Mouse (Mus musculus): Measurements from ENCODE around the gene Gtpbp1.

Gene Gtpbp1

DNA sequence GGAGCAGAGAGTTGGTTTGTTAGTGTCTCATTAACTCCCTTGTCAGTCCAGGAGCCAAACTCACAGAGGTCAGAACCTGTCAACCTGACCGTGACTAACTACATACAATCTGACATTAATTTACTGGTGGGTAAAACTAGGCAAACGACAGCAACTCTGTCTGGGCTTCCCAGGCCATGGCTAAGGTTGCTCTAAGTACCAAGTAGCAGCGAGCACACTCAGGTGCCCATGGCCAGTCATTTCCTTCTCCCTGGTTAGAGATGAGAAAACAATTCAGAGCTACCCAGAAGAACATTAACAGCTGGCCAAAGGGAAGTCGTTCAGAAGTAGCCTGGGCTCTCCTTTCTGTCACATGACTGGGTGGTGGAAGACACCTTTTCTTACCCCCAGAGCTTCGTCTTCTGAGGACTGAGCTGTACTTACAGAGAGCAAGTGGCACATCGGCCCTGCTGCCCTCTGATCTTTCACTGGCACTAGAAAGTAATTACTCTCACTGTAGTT is 5.5 kb upstream of the Gtpbp1 start:
- no peak for DNase-seq (ENCODE audit: low read depth, low spot score)

DNA sequence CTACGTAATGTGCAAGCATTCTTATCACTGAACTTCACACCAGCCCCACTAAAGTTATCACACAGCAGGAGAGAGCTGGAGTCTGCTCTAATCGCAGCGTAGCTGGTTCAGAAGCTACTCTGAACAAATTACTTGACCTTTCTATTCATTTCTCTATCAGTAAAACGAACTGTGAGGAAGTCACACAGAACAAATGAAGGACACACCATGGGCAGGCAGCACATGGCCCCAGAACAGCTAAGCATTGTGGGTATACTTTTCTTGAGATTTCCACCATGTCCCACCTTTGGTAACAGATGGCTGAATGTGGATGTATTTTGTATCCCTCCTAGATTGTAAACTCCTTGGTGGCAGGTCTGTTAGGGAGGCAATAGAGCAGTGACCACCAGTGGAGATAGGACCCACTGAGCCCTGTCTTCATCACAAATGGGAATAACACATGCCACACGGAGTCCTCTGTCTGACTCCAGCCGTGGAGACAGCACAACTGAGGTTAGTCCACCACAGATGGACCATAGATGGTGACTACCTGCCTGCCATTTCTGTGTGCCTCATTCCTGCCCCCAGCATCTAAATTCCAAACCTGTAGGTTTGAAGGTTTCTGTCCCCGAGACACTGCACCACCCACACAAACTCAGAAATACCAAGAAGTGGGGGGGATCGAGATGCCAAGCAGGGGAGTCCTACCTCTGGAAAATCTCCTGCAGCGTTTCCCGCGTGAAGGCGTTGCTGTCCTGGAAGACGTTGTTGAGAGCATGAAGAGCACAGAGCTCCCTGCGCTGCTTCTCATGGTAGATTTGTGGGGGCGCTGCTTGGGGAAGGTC is 4.4 kb upstream of the Gtpbp1 start:
- DNase-seq (ENCODE audit: low read depth, low spot score), result no peak

DNA sequence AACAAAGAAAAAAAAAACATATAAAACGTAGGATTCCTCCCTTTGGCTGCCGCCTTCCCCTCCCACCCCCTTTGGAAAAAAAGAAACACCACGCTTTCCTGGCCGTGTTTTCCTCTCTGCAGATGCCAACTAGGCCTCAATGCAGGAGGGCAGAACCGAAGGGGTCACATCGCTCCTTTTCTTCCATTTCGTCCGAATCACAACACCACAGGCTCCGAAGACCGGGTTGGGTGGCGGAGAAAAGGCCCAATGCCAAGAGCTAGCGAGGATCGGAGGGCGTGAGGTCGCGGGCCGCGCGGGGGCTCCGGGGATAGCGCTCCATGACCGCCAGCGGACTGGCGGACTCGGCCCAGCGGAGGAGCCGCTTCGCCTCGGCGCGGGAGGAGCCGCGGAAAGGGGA is 3.5 kb upstream of the Gtpbp1 start:
- no peak for DNase-seq (ENCODE audit: low read depth, low spot score)

DNA sequence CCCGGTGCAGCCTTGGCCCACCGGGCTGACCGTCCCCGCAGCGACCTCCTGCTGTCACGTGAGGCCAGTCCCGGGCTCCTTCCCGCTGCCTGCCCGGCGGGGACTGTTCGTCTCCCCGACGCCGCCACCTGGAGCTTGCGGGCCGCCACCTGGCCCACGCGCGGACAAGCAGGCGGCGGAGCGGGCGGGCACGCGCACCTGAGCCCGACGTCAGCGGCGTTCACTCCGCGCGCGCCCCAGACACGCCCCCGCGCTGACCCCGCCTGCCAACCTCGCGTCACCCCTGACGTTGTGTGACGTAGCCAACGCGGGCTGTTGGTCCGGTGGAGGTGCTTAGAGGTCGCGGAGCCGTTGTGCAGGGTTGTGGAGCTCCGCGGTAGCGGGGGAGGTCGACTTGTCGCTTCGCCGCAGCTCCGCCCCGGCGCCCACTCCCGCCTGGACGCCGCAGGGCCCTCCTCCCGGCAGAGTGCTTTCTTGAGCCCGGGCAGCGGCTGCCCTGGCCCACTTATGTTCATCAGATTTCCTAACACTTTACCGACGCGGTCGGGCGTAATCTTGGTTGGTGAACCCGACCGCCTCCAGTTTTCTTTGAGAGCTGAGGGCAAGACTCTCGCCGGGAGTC is 2.9 kb upstream of the Gtpbp1 start, which contains the start of gene Josd1:
Josd1 (minus strand) TSS at position 274 of the 622 bp plus-strand sequence.
- DNase-seq (ENCODE audit: low read depth, low spot score), result peak; percentile 97

DNA sequence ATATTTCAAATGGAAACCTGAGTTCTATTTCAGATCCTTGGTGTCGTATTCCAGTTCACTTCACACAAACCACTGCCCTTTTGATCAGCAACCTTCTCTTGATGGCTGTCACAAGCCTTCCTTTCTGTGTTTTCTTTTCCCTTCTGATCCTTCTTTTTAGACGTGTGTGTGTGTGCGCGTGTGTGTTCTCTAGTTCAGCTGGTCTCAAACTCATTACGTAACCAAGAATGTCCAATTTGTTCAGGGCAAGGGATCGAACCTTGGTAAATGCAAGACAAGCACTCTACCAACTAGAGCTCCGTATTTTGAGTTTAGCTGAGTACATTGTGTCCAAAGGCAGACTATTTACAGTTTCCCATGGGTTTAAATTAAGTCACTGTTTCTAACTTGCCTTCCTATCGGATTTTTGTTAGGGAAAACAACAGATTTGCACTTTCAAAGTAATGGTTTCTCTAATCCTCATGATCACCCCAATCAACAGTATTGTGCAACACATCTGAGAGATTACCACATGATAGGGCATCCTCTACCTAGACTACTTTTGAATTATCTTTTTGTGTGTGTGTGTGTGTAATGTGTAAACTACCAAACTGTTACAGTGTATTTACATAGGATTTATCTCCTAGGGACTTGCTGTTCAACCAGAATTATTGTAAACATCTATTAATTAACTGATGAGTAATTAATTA is 2.2 kb upstream of the Gtpbp1 start:
- DNase-seq (ENCODE audit: low read depth, low spot score), result peak; percentile 60

DNA sequence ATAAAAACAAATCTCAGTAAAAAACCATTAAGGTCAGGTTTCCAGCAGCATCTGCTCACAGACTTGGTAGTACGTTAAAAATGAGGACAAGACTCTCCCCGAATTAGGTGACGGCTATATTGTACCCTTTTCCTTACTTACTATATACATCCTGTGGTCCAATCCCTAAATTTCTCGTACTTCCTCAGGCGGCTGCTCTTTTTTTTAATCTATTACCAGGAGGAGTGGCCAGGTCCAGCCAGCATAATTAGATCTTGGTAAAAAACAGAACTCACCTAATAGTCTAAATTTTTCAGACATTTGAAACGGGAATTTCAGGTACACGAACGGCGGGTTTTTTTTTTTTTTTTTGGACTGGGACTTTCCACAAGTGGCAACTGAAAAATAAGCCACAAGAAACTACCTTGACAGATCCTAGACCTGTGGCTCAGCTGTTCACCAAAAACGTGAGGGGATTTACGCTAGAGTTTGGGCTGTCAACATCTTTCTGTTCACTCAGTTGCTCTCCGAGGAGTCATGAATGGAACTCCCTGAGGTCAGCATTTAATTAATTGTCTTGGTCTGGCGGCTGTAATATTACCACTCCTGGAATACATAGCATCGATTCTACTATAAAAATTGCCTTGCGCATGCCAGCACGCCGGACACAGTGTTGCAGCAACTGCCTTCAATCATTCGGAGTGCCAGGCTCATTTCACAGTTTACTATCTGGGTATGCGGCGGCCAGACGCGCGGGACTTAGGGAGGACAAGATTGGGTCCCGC is 801 bp upstream of the Gtpbp1 start:
- DNase-seq (ENCODE audit: low read depth, low spot score), result peak; percentile 80

DNA sequence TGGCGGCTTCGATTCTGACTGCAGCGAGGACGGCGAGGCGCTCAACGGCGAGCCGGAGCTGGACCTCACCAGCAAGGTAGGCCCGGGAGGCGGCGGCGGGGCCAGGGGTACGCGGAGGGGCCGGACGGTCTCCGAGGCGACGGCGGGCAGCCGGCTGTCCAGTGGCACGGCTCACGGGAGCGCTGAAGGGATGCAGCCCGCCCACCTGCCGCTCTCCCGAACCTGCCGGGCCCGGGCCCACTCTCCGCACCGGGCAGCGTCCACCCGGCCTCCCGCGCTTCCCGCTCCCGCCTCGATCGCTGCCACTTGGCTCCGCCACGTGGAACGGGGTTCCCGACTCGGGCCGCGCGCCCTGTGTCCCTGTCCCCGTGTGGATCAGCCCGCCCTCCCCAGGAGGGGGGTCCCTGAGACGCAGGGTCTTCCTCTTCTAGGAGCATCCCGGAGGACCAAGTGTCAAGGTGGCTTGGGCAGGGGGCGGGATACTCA is 421 bp downstream of the Gtpbp1 start:
- DNase-seq (ENCODE audit: low read depth, low spot score), result no peak

DNA sequence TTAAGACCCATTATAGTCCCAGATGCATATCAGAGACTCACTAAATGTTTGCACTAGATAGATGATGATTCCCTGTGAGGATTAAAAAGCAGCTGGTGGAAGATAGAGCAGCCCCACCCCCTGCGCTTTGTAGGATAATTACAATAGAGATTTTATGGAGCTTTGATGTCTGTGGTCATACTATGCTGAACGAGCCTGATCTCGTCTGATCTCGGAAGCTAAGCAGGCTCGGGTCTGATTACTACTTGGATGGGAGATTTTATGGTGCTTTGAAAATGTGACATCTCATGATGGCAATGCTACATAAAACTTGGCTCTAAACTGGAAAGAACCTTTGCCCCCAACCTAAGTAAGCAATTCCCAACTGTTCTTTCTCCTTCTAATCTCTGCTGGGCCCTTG is 1.7 kb downstream of the Gtpbp1 start:
- DNase-seq (ENCODE audit: low read depth, low spot score), result peak; percentile 44

DNA sequence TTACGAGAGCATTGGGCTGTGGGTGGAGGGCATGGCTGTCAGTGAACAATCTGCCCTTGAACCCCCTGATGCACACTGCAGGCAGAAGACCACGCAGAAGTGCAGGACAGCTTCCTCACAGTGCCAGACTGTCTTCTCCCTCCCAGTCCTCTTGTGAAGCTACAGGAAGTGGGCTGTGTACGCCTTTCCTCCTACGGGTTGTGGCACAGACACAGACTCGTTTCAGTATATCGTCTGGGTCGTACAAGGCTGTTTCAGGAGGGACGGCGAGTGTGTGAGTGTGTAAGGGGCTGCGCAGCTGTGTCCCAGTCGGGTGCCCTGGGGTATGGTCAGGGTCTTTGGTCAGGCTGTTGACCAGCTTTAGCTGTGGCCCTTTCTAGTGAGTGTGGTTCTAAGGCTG is 3.1 kb downstream of the Gtpbp1 start:
- peak; percentile 80 for DNase-seq (ENCODE audit: low read depth, low spot score)

DNA sequence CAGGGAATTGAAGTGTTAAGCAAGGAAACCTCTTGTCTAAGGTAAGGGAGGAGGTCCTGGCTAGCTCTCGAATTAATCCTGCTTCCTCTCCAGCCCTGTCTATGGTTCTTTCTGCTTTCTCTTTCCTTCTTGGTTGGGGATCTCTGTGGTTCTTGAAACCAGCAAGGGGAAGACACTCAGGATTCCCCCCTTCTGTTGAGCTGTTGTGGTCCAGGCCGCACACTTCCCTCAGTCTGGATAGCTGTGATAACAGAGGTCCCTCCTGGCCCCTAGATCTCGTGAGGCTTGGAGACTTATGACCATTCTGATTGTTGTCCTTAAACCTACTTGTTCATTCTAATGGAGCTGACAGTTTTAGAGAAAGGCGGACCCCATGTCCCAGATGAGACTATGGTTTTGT is 3.9 kb downstream of the Gtpbp1 start:
- DNase-seq (ENCODE audit: low read depth, low spot score), result peak; percentile 33

DNA sequence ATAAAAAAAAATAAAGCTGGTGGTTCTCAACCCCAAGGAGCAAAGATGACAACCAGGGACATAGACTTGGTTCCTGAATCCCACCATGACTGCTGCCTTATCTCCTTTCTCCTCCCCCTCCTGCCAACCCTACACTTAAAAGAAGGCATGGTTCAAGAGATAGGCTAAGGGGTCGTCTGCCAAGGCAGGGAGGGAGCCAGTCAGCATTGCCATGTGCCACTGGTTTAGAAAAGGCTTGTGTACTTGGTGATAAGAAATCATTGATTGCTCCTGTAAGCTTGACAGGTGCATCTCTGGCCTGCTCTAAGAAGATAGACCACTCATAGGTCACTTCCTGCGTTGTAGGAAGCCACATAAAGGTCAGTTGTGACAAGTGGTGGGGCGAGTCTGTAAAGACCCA is 4.9 kb downstream of the Gtpbp1 start:
- DNase-seq (ENCODE audit: low read depth, low spot score), result no peak

DNA sequence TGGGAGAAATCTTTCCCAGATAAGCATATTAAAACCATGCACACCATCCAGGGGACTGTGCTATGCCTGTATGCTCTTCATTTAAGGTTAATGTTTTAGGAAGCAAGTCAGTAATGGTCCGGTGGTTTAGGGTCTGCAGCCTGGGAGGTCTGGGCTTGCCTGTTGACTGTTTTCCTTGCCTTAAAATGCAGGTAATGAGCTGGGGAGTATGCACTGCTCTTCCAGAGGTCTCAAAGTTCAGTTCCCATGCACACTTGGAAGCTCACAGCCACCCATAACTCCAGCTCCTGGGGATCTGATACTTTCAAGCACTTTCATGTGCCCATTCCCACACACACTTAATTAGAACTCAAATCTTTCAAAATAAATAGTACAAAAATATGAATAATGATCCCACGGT is 5.9 kb downstream of the Gtpbp1 start:
- DNase-seq (ENCODE audit: low read depth, low spot score), result no peak

DNA sequence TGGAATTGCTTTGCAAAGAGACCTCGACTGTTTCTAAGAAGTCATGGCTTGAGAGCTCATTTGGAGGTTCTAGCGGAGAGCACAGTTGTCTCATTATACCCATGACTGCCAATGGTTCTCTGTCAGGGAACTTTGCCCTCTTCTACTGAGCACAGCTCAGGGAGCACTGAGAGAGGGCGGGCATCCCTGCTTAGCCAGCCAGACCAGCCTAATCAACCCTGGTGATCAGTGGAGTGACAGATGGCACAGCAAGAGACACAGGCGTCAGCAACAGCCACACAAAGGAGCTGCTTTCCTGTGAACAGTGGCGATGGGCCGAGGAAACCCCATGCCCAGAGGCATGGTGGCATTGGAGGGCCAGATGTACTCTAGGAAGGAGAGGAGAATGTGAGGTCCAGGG is 6.4 kb downstream of the Gtpbp1 start:
- no peak for DNase-seq (ENCODE audit: low read depth, low spot score)

DNA sequence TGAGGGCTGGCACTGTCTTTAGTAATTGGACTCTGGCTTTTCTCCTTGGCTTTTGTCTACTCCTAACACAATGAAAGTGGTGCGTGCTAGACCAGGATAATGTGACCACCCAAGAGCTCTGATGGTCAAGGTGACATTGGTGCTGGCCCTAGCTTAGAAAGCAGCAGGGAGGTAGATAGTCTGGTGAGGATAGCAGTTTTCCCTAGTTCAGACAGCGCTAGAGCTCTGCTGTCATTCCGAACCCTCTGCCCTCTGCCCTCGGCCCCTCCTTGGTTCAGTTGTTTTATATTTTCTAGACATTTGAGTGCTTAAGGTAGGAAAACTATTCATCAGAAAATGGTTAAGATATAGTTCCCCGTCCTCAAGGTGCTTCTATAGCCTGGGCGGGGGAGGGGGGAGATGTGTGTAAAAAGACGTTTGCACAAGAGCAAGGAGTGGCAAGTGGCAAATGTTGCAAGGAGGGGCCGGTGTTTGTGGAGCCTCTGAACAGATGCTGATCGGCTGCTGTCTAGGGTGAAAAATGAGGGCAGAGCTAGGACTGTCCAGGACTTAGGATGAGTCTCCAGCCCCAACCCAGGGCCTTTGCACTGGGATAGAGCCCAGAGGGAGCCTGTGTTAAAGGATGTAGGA is 7.0 kb downstream of the Gtpbp1 start:
- no peak for DNase-seq (ENCODE audit: low read depth, low spot score)

DNA sequence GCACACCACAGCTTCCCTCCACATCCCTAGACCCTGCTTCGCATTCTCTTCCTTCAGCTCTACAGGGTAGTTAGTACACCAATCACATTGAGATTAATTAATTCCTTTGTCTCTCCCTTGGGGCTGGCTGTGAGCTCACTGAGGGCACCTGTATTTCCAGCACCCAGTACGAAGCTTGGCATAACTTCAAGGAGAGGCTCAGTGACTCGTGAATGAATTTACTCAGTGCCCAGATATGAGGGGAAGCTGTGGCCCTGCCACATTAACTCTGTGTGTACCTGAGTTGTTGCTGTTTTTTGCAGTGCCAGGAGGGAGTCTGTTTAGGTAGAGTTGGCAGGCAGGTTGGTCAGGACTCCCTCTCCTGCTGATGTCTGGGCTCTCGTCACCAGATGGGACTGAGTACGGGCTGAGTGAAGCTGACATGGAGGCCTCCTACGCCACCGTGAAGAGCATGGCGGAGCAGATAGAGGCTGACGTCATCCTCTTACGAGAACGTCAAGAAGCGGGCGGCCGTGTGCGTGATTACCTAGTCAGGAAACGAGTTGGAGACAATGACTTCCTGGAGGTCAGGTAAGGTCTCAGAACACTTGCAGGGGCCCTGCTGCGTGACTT is 16.1 kb downstream of the Gtpbp1 start:
- DNase-seq (ENCODE audit: low read depth, low spot score), result no peak

DNA sequence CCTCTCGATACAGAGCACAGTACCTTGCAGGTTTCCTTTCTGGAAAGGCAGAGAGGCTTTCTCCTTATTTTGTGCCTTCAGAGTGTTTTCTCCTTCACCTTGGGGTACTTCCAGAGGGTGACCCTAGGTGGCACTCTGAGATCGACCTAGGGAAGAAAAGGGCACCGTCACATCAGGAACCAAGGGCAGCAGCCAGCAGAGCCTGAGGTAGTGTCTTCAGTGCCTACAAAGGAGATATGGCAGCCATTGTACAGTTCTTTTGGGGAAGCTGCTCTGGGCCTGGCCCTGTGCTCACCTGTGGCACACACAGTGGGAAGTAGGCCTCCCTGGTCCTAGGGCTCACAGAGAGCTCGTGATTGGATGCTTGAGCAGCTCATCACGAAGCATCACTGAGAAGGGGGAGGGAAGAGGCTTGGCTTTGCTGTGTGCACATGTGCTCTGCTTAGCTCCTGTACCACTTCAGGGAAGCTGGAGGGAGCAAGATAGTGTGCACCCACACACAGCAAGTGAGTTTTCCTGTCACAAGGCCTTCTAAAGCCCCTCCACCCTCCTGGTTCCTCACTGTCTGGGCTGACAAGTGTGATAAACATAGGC is 17.7 kb downstream of the Gtpbp1 start:
- DNase-seq (ENCODE audit: low read depth, low spot score), result no peak

DNA sequence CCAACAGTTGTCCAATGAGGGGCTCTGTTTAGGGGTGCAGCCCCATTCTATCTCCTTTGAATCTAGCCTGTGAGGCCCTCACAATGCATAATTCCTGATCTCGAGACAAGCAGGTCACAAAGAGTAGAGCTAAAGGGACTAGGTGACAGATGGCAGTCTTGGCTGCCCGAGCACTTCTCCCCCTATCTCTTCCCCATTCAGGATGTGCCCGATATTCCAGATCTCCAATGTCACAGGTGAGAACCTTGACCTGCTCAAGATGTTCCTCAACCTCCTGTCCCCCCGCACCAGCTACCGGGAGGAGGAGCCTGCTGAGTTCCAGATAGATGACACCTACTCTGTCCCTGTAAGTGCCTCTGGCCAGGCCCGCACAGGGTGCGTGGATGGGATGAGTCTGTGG is 25.0 kb downstream of the Gtpbp1 start:
- DNase-seq (ENCODE audit: low read depth, low spot score), result no peak

DNA sequence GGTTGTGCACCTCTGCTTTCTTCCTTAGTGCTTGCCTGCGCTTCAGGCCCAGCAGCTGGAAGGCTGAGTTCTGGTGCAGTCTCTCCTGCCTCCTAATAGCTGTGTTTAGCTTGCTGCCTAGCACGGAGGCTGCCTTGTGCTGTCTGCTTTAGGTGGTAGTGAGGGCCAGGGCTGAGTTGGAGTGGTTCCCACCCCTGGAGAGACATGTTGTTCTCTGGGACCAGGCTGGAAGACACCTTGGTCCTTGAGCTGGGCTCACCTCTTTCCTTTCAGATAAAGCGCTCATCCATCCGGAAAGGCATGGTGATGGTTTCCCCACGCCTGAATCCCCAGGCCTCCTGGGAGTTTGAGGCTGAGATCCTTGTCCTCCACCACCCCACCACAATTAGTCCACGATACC is 26.1 kb downstream of the Gtpbp1 start:
- DNase-seq (ENCODE audit: low read depth, low spot score), result no peak

DNA sequence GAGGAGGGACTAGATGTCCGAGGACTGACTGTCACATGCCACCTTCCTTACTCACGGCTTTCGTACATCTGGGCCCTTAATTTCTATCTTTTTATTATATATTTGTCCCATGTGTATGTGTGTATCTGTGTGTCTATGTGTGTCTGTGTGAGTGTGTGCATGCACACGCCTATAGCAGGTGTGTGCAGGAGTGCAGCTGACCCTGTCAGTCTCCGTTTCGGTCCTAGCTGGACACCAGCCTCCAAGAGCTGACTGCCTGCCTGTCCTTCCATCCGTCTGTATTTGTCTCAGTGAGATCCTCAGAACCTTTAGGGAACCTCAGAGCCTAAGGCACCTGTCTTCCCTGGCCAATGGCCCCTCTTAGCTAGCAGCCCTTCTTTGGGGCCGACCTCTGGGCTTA is 29.6 kb downstream of the Gtpbp1 start:
- no peak for DNase-seq (ENCODE audit: low read depth, low spot score)

DNA sequence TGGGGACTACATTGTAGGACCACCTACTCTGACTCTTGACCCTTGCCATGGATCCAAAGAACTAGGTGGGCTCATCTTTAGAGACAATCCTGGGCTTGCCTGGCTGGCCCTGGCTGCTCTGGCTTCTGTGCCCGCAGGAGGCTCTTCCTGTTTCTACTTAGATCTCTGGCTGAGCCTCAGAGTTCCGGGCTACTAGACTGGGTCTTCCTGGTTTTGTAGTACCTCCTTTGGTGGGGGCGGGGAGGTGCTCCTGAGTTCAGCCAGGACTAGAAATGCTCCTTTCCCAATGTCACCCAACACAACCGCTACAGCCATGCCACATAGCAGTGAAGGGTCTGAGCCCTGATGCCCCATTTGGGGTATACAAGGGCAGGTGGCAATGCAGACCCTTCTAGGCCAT is 30.2 kb downstream of the Gtpbp1 start:
- DNase-seq (ENCODE audit: low read depth, low spot score), result no peak
